Mouse (Mus musculus) hindbrain, embryonic 15.5 days (tissue): Measurements from ENCODE around the gene Plac1. TPM values are rescaled to one million over a fixed set of nuclear protein-coding genes. Genes with fewer than 3 reads are reported as not detected.

ENCODE experiments used
- ATAC-seq: fragments of 200-750 bp; cut with Nextera tagmentation; 2 replicates; pipeline ENCODE4 v1.8.0; 2017; ENCODE audit warnings: low read depth, moderate number of reproducible peaks, moderate TSS enrichment; ENCODE audit not compliant: low FRiP score
- H3K27ac ChIP-seq: fragments of 300-500 bp; sonication (generic); replicated peaks from 2 replicates; pipeline ENCODE4 v1.5.1; 2015; ENCODE audit warnings: mild to moderate bottlenecking, inconsistent platforms
- H3K27me3 ChIP-seq: fragments of 300-500 bp; sonication (generic); 2 replicates; pipeline ENCODE4 v1.6.1; 2015; ENCODE audit warnings: control low read depth, inconsistent platforms
- H3K36me3 ChIP-seq: fragments of 300-500 bp; sonication (generic); 2 replicates; pipeline ENCODE4 v1.6.1; 2015; ENCODE audit warnings: control low read depth, inconsistent platforms
- H3K4me1 ChIP-seq: fragments of 300-500 bp; sonication (generic); replicated peaks from 2 replicates; pipeline ENCODE4 v1.6.1; 2015; ENCODE audit warnings: control low read depth, inconsistent platforms
- H3K4me2 ChIP-seq: fragments of 300-500 bp; sonication (generic); 2 replicates; pipeline ENCODE4 v1.6.1; 2015; ENCODE audit warnings: moderate library complexity, mild to moderate bottlenecking, inconsistent platforms
- H3K4me3 ChIP-seq: fragments of 300-500 bp; sonication (generic); 2 replicates; pipeline ENCODE4 v1.5.1; 2015; ENCODE audit warnings: mild to moderate bottlenecking, inconsistent platforms
- H3K9ac ChIP-seq: fragments of 300-500 bp; sonication (generic); 2 replicates; pipeline ENCODE4 v1.6.1; 2015; ENCODE audit warnings: inconsistent platforms
- H3K9me3 ChIP-seq: fragments of 300-500 bp; sonication (generic); 2 replicates; pipeline ENCODE4 v1.6.1; 2016; ENCODE audit warnings: control low read depth, inconsistent platforms
- WGBS: fragments of 180-500 bp; shearing (Covaris S2); methylation state at CpG from one replicate; pipeline ENCODE4 v1.1.7; 2015; 5-methylcytosine and 5-hydroxymethylcytosine counted together
- polyA plus RNA-seq: library from polyadenylated mRNA; unstranded; fragments of >200 nt; fragmentation: Nextera tagmentation; extraction: Ambion mirVana; gene quantifications from 2 replicates; pipeline ENCODE4 v1.2.1, GENCODE M21; 2015

Gene Plac1
- polyA plus RNA-seq, 1 experiment from 2014 or later = 0.53 TPM

GRCm38 (mm10) chrX:53188692-53189091, 51.2 kb downstream of the Plac1 start:
- Histone ChIP-seq H3K27me3 (no peaks in the 10 kb centered on the region), H3K9ac (no peak overlapping the region), H3K4me2 (no peak overlapping the region), H3K9me3 (no peaks in the 10 kb centered on the region), H3K27ac (no peak overlapping the region), H3K4me3 (no peak overlapping the region), H3K36me3 (no peaks in the 10 kb centered on the region), H3K4me1 (no peaks in the 10 kb centered on the region)
- WGBS = 93% methylated on average over 1 of the region's 1 CpGs
- no peak for ATAC-seq

- H3K27me3 ChIP-seq = no peaks in the 10 kb centered on the region
- no peak overlapping the region for H3K4me2 ChIP-seq
- no peak overlapping the region for H3K27ac ChIP-seq
- no peak overlapping the region for H3K9ac ChIP-seq
- 86% methylated on average over 3 of the region's 3 CpGs for WGBS
- H3K4me3 ChIP-seq = no peak overlapping the region
- H3K36me3 ChIP-seq = no peaks in the 10 kb centered on the region
- H3K4me1 ChIP-seq = no peaks in the 10 kb centered on the region
- ATAC-seq = no peak
- no peaks in the 10 kb centered on the region for H3K9me3 ChIP-seq
These were observed 60.1 kb downstream of the Plac1 start for GRCm38 (mm10) chrX:53179801-53180200.

- 90% methylated on average over 5 of the region's 5 CpGs for WGBS
- H3K4me1 ChIP-seq = no peaks in the 10 kb centered on the region
- no peak for ATAC-seq
- H3K27ac ChIP-seq = no peak overlapping the region
- H3K4me3 ChIP-seq = no peak overlapping the region
- H3K9ac ChIP-seq = no peak overlapping the region
- H3K27me3 ChIP-seq = no peaks in the 10 kb centered on the region
- no peaks in the 10 kb centered on the region for H3K36me3 ChIP-seq
- no peak overlapping the region for H3K4me2 ChIP-seq
- no peaks in the 10 kb centered on the region for H3K9me3 ChIP-seq
These were observed 63.6 kb downstream of the Plac1 start for GRCm38 (mm10) chrX:53176296-53176695.

GRCm38 (mm10) chrX:53168623-53169022, 71.3 kb downstream of the Plac1 start:
- WGBS = 75% methylated on average over 2 of the region's 2 CpGs
- ATAC-seq = no peak
- no peak overlapping the region for H3K9ac ChIP-seq

GRCm38 (mm10) chrX:53166901-53167525, 72.9 kb downstream of the Plac1 start:
- Histone ChIP-seq H3K27ac (no peak overlapping the region), H3K36me3 (no peaks in the 10 kb centered on the region), H3K9me3 (no peaks in the 10 kb centered on the region), H3K9ac (no peak overlapping the region), H3K4me1 (no peaks in the 10 kb centered on the region), H3K4me2 (no peak overlapping the region), H3K27me3 (no peaks in the 10 kb centered on the region), H3K4me3 (no peak overlapping the region)
- no peak for ATAC-seq
- 58% methylated on average over 4 of the region's 4 CpGs for WGBS

More at GRCm38 (mm10) chrX:53168623-53169022, 71.3 kb downstream of the Plac1 start:
- Histone ChIP-seq H3K27ac (no peak overlapping the region), H3K4me2 (no peak overlapping the region), H3K9me3 (no peaks in the 10 kb centered on the region), H3K4me1 (no peaks in the 10 kb centered on the region), H3K4me3 (no peak overlapping the region), H3K36me3 (no peaks in the 10 kb centered on the region), H3K27me3 (no peaks in the 10 kb centered on the region)

GRCm38 (mm10) chrX:53166251-53166900, 73.5 kb downstream of the Plac1 start:
- Histone ChIP-seq H3K9ac (no peak overlapping the region), H3K4me3 (no peak overlapping the region), H3K4me2 (no peak overlapping the region), H3K27ac (no peak overlapping the region), H3K27me3 (no peaks in the 10 kb centered on the region), H3K4me1 (no peaks in the 10 kb centered on the region), H3K9me3 (no peaks in the 10 kb centered on the region), H3K36me3 (no peaks in the 10 kb centered on the region)
- no peak for ATAC-seq
- 45% methylated on average over 15 of the region's 15 CpGs for WGBS

GRCm38 (mm10) chrX:53162589-53162988, 77.3 kb downstream of the Plac1 start:
- no peak overlapping the region for H3K27ac ChIP-seq
- no peak for ATAC-seq
- no peaks in the 10 kb centered on the region for H3K27me3 ChIP-seq
- H3K4me2 ChIP-seq = no peak overlapping the region
- no peaks in the 10 kb centered on the region for H3K36me3 ChIP-seq
- H3K9ac ChIP-seq = no peak overlapping the region
- no peak overlapping the region for H3K4me3 ChIP-seq
- 55% methylated on average over 4 of the region's 4 CpGs for WGBS
- no peaks in the 10 kb centered on the region for H3K9me3 ChIP-seq
- H3K4me1 ChIP-seq = no peaks in the 10 kb centered on the region

- no peak overlapping the region for H3K4me3 ChIP-seq
- no peak overlapping the region for H3K27ac ChIP-seq
- no peaks in the 10 kb centered on the region for H3K9me3 ChIP-seq
- H3K36me3 ChIP-seq = no peaks in the 10 kb centered on the region
- H3K4me1 ChIP-seq = no peaks in the 10 kb centered on the region
- WGBS = 50% methylated on average over 4 of the region's 4 CpGs
- no peak for ATAC-seq
- no peaks in the 10 kb centered on the region for H3K27me3 ChIP-seq
- no peak overlapping the region for H3K9ac ChIP-seq
- H3K4me2 ChIP-seq = no peak overlapping the region
These were observed 78.3 kb downstream of the Plac1 start for GRCm38 (mm10) chrX:53161583-53161982.

GRCm38 (mm10) chrX:53161115-53161514, 78.8 kb downstream of the Plac1 start:
- H3K4me3 ChIP-seq = no peak overlapping the region
- H3K4me1 ChIP-seq = no peaks in the 10 kb centered on the region
- WGBS = 71% methylated on average over 5 of the region's 5 CpGs
- H3K27me3 ChIP-seq = no peaks in the 10 kb centered on the region
- no peak overlapping the region for H3K27ac ChIP-seq
- H3K9me3 ChIP-seq = no peaks in the 10 kb centered on the region
- H3K36me3 ChIP-seq = no peaks in the 10 kb centered on the region
- no peak for ATAC-seq
- no peak overlapping the region for H3K9ac ChIP-seq
- H3K4me2 ChIP-seq = no peak overlapping the region

- no peak for ATAC-seq
- WGBS = 62% methylated on average over 2 of the region's 2 CpGs
These were observed 91.9 kb downstream of the Plac1 start for GRCm38 (mm10) chrX:53148039-53148438.

GRCm38 (mm10) chrX:53146389-53146917, 93.5 kb downstream of the Plac1 start:
- Histone ChIP-seq H3K9ac (no peak overlapping the region), H3K4me1 (no peaks in the 10 kb centered on the region), H3K27me3 (no peaks in the 10 kb centered on the region), H3K9me3 (no peaks in the 10 kb centered on the region), H3K36me3 (no peaks in the 10 kb centered on the region), H3K27ac (no peak overlapping the region), H3K4me3 (no peak overlapping the region), H3K4me2 (no peak overlapping the region)
- ATAC-seq = no peak
- WGBS = 92% methylated on average over 5 of the region's 5 CpGs

More at GRCm38 (mm10) chrX:53148039-53148438, 91.9 kb downstream of the Plac1 start:
- Histone ChIP-seq H3K9ac (no peak overlapping the region), H3K4me3 (no peak overlapping the region), H3K4me2 (no peak overlapping the region), H3K27ac (no peak overlapping the region), H3K27me3 (no peaks in the 10 kb centered on the region), H3K4me1 (no peaks in the 10 kb centered on the region), H3K9me3 (no peaks in the 10 kb centered on the region), H3K36me3 (no peaks in the 10 kb centered on the region)

GRCm38 (mm10) chrX:53139641-53140040, 100.3 kb downstream of the Plac1 start:
- Histone ChIP-seq H3K4me1 (no peaks in the 10 kb centered on the region), H3K9me3 (no peaks in the 10 kb centered on the region), H3K4me2 (no peak overlapping the region), H3K36me3 (no peaks in the 10 kb centered on the region), H3K27ac (no peak overlapping the region), H3K9ac (no peak overlapping the region), H3K27me3 (no peaks in the 10 kb centered on the region), H3K4me3 (no peak overlapping the region)
- no peak for ATAC-seq
- WGBS = 82% methylated on average over 2 of the region's 2 CpGs
